Mouse (Mus musculus): Measurements from ENCODE around the gene Gm49661.

DNA sequence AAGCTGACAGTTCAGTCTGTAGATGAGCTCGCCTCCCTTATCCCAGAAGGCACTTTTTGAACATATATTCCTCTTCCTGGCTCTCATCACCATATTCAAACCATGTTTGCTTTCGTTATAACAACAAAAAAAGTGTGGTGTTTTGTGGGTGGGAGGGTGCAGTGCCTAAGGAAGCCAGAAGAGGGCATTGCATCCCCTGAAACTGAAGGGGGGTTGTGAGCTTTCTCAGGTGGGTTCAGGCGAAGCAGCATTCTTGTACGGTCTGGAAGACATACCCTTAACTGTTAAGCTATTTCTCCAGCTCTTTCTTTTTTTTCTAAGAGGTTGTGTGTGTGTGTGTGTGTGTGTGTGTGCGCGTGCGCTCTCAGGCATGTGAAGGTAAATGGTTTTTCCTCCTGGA lies 6.2 kb upstream of the Gm49661 start:
- peak; percentile 91 for TF ChIP-seq CTCF (IDR thresholded peaks at IDR 0.05; ENCODE audit: control insufficient read depth, insufficient read depth, low read length)
- no peak for TF ChIP-seq POLR2A (IDR thresholded peaks at IDR 0.05; ENCODE audit: borderline replicate concordance, control insufficient read depth, low read depth, low read length)
